Mouse (Mus musculus): ENCODE measurements at regions not wholly inside any gene's neighbourhood (a gene's known extent, or its start where the extent isn't known, plus 50 kb on each side); places are given as distances from the start of the nearest gene placed in this dataset.
A peak's percentile ranks its signal among the peaks of the same experiment; 100 is the strongest.

DNA sequence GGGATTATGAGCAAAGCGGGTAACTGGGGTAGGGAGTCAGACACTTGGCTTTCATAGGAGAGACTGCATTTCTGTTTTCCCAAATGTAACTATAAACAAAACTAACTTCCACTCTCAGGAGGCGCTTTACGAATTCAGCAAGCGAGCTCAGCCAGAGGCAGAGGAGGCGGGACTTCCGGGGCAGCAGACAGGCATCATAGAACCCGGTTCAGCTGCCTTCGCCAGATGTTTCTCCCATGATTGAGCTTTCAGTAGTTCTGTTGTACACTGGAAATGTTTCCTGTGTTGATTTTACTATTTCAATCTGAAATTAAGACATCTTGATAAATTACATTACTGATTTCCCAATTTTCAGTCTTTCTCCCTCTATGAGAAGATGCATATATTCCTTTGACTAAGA is 92.9 kb downstream of the Zfp365 start:
- no peak for DNase-seq

GRCm38 (mm10) chr10:67813901-67814300 is 98.6 kb downstream of the Zfp365 start:
- no peak for DNase-seq

DNA sequence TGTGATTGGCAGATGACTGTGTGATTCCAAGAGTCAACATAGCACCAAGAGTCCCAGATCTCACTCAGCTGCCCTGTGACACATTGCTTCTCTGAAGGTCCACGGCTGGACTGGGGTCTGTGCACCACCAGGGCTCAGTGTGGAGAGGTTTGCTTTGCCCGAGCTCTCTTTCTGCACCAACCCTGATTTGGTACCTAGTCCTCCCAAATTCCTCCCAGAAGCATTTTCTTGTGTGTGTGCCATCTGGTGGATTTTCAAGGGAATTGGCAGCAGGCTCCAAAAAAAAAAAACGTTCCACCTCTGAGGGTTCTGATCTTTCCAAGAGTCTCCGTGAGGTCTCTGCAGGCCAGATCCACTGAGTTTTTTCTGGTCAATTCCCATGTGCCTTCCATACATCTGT is 107.3 kb downstream of the Zfp365 start:
- DNase-seq = no peak

GRCm38 (mm10) chr10:67804637-67805036 is 107.8 kb downstream of the Zfp365 start:
- DNase-seq = no peak

- no peak for DNase-seq
Measured at GRCm38 (mm10) chr10:67802156-67802555, 110.3 kb downstream of the Zfp365 start.

GRCm38 (mm10) chr10:67801619-67802018 is 110.8 kb downstream of the Zfp365 start:
- no peak for DNase-seq

- DNase-seq = no peak
Measured at GRCm38 (mm10) chr10:67798991-67799390, 113.5 kb downstream of the Zfp365 start.

GRCm38 (mm10) chr10:67793206-67793605 is 119.3 kb downstream of the Zfp365 start:
- DNase-seq = no peak

DNA sequence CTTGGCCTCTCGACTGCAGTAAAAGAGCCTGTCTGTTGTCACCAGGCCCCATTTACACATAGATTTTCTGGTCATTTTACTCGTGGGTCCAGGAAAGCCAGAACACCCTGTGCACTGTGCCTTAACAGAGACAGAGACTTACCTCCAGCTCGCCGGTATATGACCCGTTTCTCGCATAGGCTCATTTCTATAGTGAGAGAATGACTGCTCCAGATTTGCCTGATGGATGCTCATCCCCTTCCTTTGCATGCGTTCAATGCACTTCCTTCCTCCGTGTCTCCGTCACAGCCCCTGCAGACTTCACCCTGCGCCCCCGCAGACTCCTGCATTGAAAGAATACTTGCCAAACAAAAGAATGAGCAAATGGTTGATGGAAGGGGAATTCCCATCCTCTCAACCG is 122.8 kb downstream of the Zfp365 start:
- DNase-seq = no peak

- no peak for DNase-seq
Measured at GRCm38 (mm10) chr10:67788116-67788515, 124.3 kb downstream of the Zfp365 start.

GRCm38 (mm10) chr10:67785563-67785962 is 126.9 kb downstream of the Zfp365 start:
- no peak for DNase-seq

- DNase-seq = no peak
Measured at GRCm38 (mm10) chr10:67778341-67778740, 134.1 kb downstream of the Zfp365 start.

GRCm38 (mm10) chr10:67777721-67778120 is 134.7 kb downstream of the Zfp365 start:
- DNase-seq = no peak

- no peak for DNase-seq
Measured at GRCm38 (mm10) chr10:67776851-67777250, 135.6 kb downstream of the Zfp365 start.

- no peak for DNase-seq
Measured at GRCm38 (mm10) chr10:67771796-67772195, 140.7 kb downstream of the Zfp365 start.

DNA sequence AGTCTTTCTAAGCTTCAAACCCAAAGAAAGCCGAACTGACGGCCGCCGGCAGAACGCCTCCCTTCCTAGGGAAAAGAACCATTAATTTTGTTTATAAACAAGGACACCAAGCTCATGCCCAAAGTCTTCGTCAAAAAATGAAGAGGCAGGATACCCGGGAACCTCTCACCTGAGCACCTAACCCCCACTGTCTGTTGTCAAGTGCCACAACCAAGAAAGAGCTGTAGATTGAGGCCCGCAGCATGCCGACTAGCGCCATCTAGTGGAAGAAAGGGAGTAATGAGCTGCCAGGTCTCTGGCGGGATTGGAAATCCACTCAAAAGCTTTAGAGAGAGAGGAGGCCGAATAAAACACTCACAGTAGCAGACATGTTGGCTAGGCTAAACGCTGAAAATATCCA is 146.4 kb downstream of the Zfp365 start:
- DNase-seq = peak; percentile 19 to 40

- DNase-seq = no peak
Measured at GRCm38 (mm10) chr10:67760424-67760823, 152.0 kb downstream of the Zfp365 start.

DNA sequence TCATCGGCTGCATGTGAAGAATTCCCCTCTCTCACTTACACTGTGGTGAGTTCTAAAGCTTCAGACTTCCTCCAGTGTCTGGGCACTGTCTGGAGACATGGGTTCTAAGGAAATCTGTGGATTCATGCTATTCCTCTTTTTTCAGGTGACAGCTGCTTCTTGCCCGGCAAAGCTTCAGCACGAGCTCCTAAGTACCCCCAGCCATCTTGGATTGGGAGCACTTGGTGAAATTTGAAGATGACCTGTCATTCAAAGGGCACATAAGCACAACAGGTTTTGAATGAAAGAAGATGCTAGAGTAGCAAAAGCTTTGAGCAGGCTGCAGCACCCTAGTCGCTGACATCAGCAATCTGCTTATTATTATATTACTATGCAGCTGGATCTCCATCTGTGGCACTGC is 164.3 kb downstream of the Zfp365 start:
- DNase-seq = no peak

DNA sequence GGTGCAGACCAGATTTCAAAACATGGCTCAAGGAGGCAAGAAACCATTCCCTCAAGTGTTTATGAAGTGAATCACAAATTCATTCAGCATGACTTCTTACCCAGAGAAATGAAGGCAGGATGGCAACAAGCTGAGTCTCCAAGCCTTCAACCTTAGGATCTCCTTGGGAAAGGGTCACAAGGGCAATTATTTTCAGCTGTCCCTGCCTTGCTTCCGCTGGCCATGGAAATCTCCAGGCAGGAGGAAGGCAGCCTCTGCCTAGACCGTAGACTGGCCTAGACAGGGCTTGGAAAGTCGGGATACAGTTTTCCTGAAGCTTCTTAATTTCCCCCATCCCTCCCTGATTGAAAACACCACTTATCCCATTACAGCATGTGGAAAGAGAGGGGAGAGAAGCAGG is 165.0 kb downstream of the Zfp365 start:
- DNase-seq = no peak

- no peak for DNase-seq
Measured at GRCm38 (mm10) chr10:67746140-67746539, 166.3 kb downstream of the Zfp365 start.

DNA sequence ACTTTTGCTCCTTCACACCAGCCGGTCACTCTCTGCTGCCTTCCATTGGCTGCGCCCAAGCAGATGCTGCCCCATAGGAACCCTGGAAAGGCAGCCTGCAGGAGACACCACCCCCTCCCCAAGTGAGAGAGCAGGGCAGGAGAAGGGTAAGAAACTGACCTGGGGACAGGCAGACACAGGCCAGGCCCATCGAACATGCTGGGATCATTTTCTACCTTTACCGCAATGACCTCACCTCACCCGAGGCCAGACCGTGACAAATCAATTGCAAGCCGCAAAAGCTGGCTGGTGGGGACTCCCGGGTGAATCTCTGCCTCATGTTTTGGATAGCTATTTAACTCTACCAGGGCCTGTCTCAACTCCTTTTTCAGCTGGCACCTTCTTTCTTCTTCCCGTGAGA is 168.9 kb downstream of the Zfp365 start:
- DNase-seq = no peak

DNA sequence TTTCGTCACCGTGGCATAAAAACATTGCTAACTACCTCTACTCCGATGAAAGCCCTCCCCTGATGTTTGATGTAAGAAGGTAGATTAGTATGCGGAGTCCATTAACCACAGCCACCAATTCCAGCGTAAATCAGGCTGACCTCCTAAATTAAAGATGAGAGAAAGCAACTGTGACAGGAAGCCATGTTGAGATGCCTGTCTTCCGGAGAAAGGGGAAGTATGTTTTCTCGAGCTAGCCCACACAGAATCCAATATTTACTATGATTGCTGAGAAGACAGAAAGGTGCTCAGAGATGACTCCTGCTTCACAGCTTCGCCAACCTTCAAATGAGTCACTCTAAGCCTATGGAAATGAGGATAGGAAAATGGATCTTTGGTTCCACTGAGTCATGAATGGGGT is 169.6 kb downstream of the Zfp365 start:
- DNase-seq = no peak

DNA sequence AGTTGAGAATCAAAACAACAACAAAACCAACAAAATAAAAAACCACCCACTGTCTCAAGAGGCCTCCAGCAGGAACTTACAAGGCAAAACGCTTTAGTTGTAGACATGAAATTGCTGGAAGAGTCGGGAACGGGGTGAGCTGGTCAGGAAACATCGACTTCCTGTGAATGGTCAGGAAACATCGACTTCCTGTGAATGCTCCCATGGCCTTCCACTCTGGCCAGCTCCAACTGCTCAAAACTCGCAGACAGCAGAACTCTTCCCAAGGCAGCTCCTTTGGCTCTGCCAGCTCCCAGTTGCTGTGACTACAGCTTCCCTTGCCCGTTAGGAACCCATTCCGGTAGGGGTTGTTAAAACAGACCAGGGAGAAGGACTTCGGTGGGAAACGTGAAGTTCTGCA is 170.2 kb downstream of the Zfp365 start:
- DNase-seq = no peak

- no peak for DNase-seq
Measured at GRCm38 (mm10) chr10:67739199-67739598, 173.3 kb downstream of the Zfp365 start.

DNA sequence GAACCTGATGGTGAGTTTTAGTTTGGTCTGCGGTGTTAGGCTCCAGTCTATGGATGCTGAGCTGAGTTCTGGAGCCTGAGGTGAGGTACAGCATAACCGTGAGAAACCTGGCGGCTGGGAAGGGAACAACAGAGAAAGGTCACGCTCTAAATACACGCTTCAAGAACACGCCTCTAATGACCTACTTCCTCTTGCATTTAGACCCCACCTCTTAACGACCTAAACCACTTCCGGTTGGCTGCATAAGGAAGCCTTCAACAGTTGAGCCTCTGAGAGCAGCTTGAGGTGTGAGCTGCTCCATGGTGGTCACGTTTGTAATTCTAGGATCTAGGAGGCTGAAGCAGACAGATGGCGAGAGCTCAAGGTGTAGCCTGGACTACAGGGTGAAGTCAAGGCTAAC is 175.8 kb downstream of the Zfp365 start:
- DNase-seq = no peak

DNA sequence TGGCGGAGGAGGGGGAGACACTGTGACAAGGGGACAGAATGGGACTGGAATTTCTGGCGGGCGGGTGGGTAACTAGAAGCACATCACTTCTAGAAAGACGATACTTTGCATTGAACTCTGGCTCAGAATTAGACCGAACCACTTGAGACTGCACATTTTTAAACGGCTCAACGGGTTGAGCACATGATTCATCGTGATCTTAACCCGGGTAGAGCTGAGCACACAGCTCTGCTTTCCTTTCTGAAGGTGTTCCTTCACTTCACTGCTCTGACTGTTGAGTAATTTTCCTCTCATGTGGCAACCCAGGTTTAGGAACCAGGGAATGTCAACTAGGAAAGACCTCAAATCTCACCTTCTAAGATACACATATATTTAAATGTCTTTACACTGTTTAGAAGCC is 180.9 kb downstream of the Zfp365 start:
- no peak for DNase-seq
